Mouse (Mus musculus): ENCODE results near the gene Madcam1. TPM values are rescaled to one million over a fixed set of nuclear protein-coding genes. Genes with fewer than 3 reads are reported as not detected.

Gene Madcam1
- polyA plus RNA-seq (2015; fragmentation: Nextera tagmentation; extraction: Ambion mirVana) = 2.7 and 2.8 TPM in 2 replicates

- no peak within 1 kb of the TSS for H3K4me3 ChIP-seq (replicated peaks)
- no peaks in the 10 kb centered on the region for H3K36me3 ChIP-seq
- H3K4me1 ChIP-seq = peaks cover 19% of the 10 kb centered on the region
- no peak within 1 kb of the TSS for H3K27ac ChIP-seq
- no peak within 1 kb of the TSS for H3K9ac ChIP-seq
- peak; percentile 38 for ATAC-seq (replicated peaks; ENCODE audit: low FRiP score)
- H3K27me3 ChIP-seq = no peaks in the 10 kb centered on the region
- no peaks in the 10 kb centered on the region for H3K9me3 ChIP-seq (replicated peaks)
- 9% methylated on average over 13 of the region's 13 CpGs for WGBS
- peak within 1 kb of the TSS; percentile 14; the same call in 1 of the 2 replicates for H3K4me2 ChIP-seq
Measured at GRCm38 (mm10) chr10:79664131-79664665, at the start of gene Madcam1. Gene Madcam1, plus strand, starts transcription at chr10:79664559.

DNA sequence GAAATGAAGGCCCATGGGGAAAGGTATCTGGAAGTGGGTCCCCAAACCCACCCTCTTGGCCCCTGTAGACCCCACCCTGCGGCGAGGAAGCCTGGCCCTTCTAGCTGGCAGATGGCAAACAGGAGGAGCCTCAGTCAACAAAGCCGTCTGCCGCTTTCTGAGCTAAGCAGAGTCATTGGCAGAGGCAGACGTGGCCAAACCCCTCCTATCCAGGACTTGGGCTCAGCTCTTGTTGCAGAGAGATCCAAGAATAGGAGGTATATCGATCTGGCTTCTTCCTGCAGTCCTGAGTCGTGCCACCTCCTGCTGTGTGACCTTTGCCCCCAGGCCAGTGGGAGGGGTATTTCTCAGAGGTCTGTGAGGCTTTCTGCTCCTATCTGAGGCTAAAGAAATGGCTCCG, 48.5 kb upstream of the Madcam1 start:
- WGBS = 14% methylated on average over 8 of the region's 8 CpGs
- no peak overlapping the region for H3K27ac ChIP-seq
- peaks cover 33% of the 10 kb centered on the region for H3K4me1 ChIP-seq
- no peak overlapping the region for H3K4me3 ChIP-seq (replicated peaks)
- no peak overlapping the region for H3K9ac ChIP-seq
- H3K36me3 ChIP-seq = no peaks in the 10 kb centered on the region
- peaks cover 39% of the 10 kb centered on the region for H3K27me3 ChIP-seq
- no peak for ATAC-seq (replicated peaks; ENCODE audit: low FRiP score)
- no peaks in the 10 kb centered on the region for H3K9me3 ChIP-seq (replicated peaks)
- H3K4me2 ChIP-seq = no peak overlapping the region

GRCm38 (mm10) chr10:79616376-79616775, 48.0 kb upstream of the Madcam1 start:
- peaks cover 32% of the 10 kb centered on the region for H3K4me1 ChIP-seq
- ATAC-seq (replicated peaks; ENCODE audit: low FRiP score) = no peak
- H3K4me3 ChIP-seq (replicated peaks) = no peak overlapping the region
- no peaks in the 10 kb centered on the region for H3K36me3 ChIP-seq
- H3K4me2 ChIP-seq = no peak overlapping the region
- WGBS = 87% methylated on average over 5 of the region's 5 CpGs
- H3K27ac ChIP-seq = no peak overlapping the region
- H3K27me3 ChIP-seq = peaks cover 34% of the 10 kb centered on the region
- H3K9me3 ChIP-seq (replicated peaks) = no peaks in the 10 kb centered on the region
- H3K9ac ChIP-seq = no peak overlapping the region

DNA sequence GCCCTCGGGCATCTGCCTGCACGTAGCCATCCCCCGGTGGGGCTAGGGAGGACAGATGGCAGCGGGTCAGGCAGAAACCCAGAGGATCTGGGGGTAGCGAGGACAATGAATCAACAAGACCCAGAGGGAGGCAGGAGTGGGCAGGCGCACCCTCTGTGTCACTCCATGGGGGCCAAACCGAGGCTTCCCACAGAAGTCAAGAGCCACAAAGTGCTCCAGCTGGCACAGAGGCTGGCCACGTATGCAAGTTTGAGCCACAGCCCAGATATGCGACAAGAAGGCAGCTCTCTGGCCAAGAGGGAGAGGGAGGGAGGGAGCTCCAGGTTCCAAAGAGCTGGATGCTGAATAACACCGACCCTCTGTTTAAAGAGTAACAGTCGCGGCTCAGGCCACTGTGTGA, 40.4 kb upstream of the Madcam1 start:
- no peak overlapping the region for H3K4me2 ChIP-seq
- no peaks in the 10 kb centered on the region for H3K36me3 ChIP-seq
- WGBS = 70% methylated on average over 12 of the region's 12 CpGs
- no peak overlapping the region for H3K4me3 ChIP-seq (replicated peaks)
- H3K9me3 ChIP-seq (replicated peaks) = no peaks in the 10 kb centered on the region
- no peaks in the 10 kb centered on the region for H3K27me3 ChIP-seq
- H3K9ac ChIP-seq = no peak overlapping the region
- no peak overlapping the region for H3K27ac ChIP-seq
- ATAC-seq (replicated peaks; ENCODE audit: low FRiP score) = no peak
- 0 out of 2 replicates have a peak, but pooled peaks cover 2% of the 10 kb centered on the region for H3K4me1 ChIP-seq

DNA sequence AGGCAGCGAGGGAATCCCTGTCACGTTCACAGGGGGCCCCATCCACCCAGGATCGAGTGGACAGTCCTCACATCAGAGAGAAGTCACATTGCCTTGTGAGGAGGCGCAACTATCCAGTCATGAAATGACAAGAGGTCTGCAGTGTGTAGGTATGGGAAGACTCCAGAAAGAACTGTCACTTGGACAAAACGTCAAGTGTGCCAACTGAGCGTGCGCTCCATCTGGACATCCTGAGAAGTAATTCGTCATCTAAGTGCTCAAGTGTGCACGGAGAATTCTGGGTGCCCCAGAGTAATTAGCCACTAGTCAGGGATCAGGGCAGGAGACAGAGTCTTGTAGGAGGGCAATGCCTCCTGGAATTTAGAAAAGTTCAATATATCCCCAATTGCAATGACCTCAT, 39.0 kb upstream of the Madcam1 start:
- H3K27ac ChIP-seq = no peak overlapping the region
- no peak overlapping the region for H3K4me2 ChIP-seq
- no peaks in the 10 kb centered on the region for H3K9me3 ChIP-seq (replicated peaks)
- ATAC-seq (replicated peaks; ENCODE audit: low FRiP score) = no peak
- no peaks in the 10 kb centered on the region for H3K36me3 ChIP-seq
- no peaks in the 10 kb centered on the region for H3K27me3 ChIP-seq
- WGBS = 74% methylated on average over 9 of the region's 9 CpGs
- H3K4me3 ChIP-seq (replicated peaks) = no peak overlapping the region
- H3K9ac ChIP-seq = no peak overlapping the region
- 0 out of 2 replicates have a peak, but pooled peaks cover 2% of the 10 kb centered on the region for H3K4me1 ChIP-seq

- Histone ChIP-seq H3K9ac (no peak overlapping the region), H3K4me1 (no peaks in the 10 kb centered on the region), H3K4me3 (replicated peaks) (no peak overlapping the region), H3K9me3 (replicated peaks) (no peaks in the 10 kb centered on the region), H3K27ac (no peak overlapping the region), H3K36me3 (no peaks in the 10 kb centered on the region), H3K4me2 (no peak overlapping the region), H3K27me3 (no peaks in the 10 kb centered on the region)
- WGBS = 76% methylated on average over 10 of the region's 10 CpGs
- no peak for ATAC-seq (replicated peaks; ENCODE audit: low FRiP score)
Measured at GRCm38 (mm10) chr10:79626156-79626555, 38.2 kb upstream of the Madcam1 start.

DNA sequence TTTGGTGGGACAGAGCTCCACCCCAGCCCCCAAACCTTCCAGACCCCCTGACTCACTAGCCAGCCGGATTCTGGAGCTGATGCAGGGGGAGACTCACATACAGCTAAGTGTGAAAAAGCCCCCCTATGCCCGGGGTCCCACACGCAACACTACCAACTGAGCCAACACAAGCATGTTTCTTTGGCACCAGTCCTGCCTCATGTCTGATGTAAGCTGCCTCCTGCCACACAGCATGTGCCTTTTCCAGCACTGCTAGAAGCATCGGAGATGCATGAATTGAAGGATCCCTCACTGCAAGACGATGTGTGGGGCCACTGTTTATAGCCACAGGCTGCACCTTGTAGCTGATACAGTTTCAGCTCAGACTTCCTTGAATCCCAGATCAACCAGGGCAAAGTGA, 36.0 kb upstream of the Madcam1 start:
- WGBS = 87% methylated on average over 5 of the region's 5 CpGs
- no peaks in the 10 kb centered on the region for H3K36me3 ChIP-seq
- no peak for ATAC-seq (replicated peaks; ENCODE audit: low FRiP score)
- H3K9ac ChIP-seq = no peak overlapping the region
- H3K4me2 ChIP-seq = no peak overlapping the region
- H3K27me3 ChIP-seq = no peaks in the 10 kb centered on the region
- H3K4me1 ChIP-seq = peaks cover 7% of the 10 kb centered on the region
- no peak overlapping the region for H3K4me3 ChIP-seq (replicated peaks)
- no peaks in the 10 kb centered on the region for H3K9me3 ChIP-seq (replicated peaks)
- no peak overlapping the region for H3K27ac ChIP-seq

GRCm38 (mm10) chr10:79631432-79631831, 32.9 kb upstream of the Madcam1 start:
- H3K9ac ChIP-seq = no peak overlapping the region
- no peak for ATAC-seq (replicated peaks; ENCODE audit: low FRiP score)
- WGBS = 69% methylated on average over 4 of the region's 4 CpGs
- H3K9me3 ChIP-seq (replicated peaks) = no peaks in the 10 kb centered on the region
- no peaks in the 10 kb centered on the region for H3K27me3 ChIP-seq
- H3K4me3 ChIP-seq (replicated peaks) = no peak overlapping the region
- H3K4me1 ChIP-seq = peaks cover 21% of the 10 kb centered on the region
- no peak overlapping the region for H3K27ac ChIP-seq
- no peaks in the 10 kb centered on the region for H3K36me3 ChIP-seq
- H3K4me2 ChIP-seq = no peak overlapping the region

DNA sequence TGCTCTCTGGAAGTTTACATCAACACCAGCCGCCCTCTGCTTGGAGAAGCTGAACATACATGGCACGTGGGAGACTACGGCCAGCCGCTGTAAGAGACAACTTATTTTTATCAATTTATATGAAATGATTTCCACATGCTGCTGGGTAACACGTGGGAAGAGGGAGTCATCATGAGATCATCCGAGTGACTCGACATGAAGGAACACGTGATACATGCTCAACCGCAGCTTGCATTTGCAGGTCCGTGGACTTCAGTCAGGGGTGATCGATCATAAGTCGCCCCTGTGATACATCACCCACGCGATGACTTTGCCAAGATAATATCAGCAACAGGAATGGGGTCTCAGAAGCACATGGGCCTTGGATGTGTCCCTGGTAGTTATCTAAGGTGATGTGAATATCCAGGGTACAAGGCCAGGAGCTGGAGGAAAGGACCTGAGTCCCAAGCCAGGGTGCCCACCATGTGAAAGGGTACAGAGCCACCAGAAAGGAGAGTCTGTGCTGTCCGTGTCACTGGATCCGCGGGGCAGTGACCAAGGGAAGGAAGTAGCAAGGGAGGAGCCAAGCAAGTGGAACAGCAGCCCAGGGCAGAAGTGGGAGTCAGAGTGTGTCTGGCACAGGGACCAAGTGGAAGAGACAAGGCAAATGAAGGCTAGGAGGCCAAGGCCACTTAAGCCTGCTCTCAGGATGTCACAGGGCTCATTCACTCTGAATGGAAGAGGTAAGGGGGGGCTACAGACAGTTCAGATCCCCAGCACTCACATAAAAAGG, 31.2 kb upstream of the Madcam1 start:
- Histone ChIP-seq H3K9me3 (replicated peaks) (no peaks in the 10 kb centered on the region), H3K36me3 (no peaks in the 10 kb centered on the region), H3K27me3 (peaks cover 4% of the 10 kb centered on the region; the same call in 1 of the 2 replicates), H3K27ac (peak overlapping the region; percentile 57), H3K4me1 (peaks cover 36% of the 10 kb centered on the region), H3K9ac (0 out of 2 replicates have a peak overlapping the region, but pooled peaks have one; percentile 5), H3K4me3 (replicated peaks) (no peak overlapping the region), H3K4me2 (0 out of 2 replicates have a peak overlapping the region, but pooled peaks have one; percentile 9)
- ATAC-seq (replicated peaks; ENCODE audit: low FRiP score) = 0 out of 2 replicates have a peak, but pooled peaks have one; percentile 12
- 54% methylated on average over 17 of the region's 17 CpGs for WGBS

- no peaks in the 10 kb centered on the region for H3K36me3 ChIP-seq
- H3K4me3 ChIP-seq (replicated peaks) = no peak overlapping the region
- WGBS = 81% methylated on average over 8 of the region's 8 CpGs
- peaks cover 25% of the 10 kb centered on the region for H3K27me3 ChIP-seq
- H3K4me2 ChIP-seq = peak overlapping the region; percentile 89; the same call in 1 of the 2 replicates
- peaks cover 50% of the 10 kb centered on the region for H3K4me1 ChIP-seq
- ATAC-seq (replicated peaks; ENCODE audit: low FRiP score) = no peak
- no peaks in the 10 kb centered on the region for H3K9me3 ChIP-seq (replicated peaks)
- no peak overlapping the region for H3K27ac ChIP-seq
- H3K9ac ChIP-seq = no peak overlapping the region
Measured at GRCm38 (mm10) chr10:79636287-79636686, 28.1 kb upstream of the Madcam1 start.

DNA sequence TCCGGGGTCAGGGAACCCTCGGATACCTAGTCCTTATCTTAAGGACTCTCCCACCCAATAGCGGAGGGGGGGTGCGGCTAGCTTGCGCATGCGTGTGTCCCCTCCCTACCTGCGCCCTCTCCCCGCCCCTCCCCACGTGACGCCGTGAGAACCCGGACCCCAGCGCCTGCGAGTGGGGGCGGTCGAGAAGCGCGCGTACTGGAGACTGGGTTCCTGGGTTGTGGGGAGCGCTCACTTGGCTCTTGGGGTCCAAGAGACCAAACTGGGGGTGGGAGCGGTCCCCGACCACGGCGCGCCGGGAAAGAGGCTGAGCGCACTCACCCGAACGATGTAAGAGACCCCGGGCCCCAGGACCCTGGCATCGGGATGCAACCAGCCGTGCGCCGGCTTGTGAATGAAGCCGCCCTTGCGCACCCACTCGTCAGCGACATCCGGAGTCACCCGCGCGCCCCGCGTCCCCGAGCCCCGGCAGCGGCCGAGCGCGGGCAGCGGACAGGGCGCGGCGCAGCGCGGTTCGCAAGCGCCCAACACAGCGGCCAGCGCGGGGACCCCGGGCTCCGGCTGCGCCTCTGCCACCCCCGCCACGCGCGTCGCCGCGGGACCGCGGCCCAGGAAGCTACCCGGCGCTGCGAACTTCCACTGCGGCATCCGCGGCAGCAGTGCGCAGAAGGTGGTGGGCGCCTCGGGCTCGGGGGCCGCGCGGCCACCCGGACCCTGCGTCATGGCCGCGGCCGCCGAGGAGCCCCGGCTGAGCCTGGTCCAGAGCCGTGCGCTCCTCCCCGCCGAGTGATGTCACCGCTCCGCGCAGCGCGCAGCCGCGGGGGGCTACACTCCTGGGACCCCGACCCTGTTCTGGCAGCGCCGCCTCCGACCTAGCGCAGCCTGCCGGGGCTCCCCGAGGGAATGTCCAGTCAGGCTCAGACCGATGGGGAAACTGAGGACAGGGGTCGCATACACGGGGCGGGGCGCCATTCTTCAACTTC, 26.9 kb upstream of the Madcam1 start, which contains the start of gene Shc2:
TSS of gene Shc2 (minus strand) at position 791 of the 983 bp plus-strand sequence.
- H3K4me3 ChIP-seq (replicated peaks) = peak within 1 kb of the TSS; percentile 77
- H3K36me3 ChIP-seq = no peaks in the 10 kb centered on the region
- peak within 1 kb of the TSS; percentile 89 for H3K4me2 ChIP-seq
- ATAC-seq (replicated peaks; ENCODE audit: low FRiP score) = peak; percentile 79
- H3K27me3 ChIP-seq = peaks cover 25% of the 10 kb centered on the region
- under 1% methylated on average over 105 of the region's 116 CpGs for WGBS
- H3K9ac ChIP-seq = peak within 1 kb of the TSS; percentile 74
- peaks cover 50% of the 10 kb centered on the region for H3K4me1 ChIP-seq
- no peaks in the 10 kb centered on the region for H3K9me3 ChIP-seq (replicated peaks)
- H3K27ac ChIP-seq = peak within 1 kb of the TSS; percentile 69

All from kidney, embryonic 15.5 days (tissue).